Comparison of ENCODE assay signal across 8 mouse cellular contexts in the genomic region with DNA sequence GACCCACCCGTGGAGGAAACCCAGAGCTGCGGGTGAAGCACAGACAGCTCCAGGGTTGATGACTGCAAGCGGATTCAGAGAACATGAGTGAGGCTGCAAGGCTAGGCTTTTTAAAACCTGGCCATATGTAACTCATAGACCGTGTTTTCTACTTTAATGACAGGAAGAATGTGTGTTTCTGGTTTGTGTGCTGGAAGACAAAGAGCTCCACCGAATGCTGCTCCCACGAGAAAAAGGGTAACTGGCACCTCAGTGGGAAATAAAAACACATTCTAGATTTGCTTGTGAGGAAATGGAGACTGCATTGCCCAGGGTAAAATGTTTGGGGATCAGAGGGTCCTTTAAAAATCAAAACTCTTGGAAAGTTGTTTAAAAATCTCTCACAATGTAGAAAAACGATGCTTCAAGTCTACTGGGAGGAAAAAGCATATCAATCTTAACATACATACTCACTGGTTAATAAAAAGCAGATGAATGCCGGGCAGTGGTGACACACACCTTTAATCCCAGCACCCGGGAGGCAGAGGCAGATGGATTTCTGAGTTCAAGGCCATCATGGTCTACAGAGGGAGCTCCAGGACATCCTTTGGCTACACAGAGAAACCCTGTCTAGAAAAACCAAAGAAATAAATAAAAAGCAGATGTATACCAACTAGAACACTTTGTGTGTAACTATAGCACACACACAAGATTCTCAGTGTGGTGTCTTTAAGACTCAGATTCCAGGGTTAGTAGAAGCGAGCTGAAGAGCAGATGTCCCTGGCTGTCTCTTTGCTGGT. TPM values are rescaled to one million over a fixed set of nuclear protein-coding genes. Genes with fewer than 3 reads are reported as not detected.
DNase-seq lines count a peak whose midpoint lies in the region; ATAC-seq and TF ChIP-seq lines count a peak whose summit lies in the region.

No protein-coding gene starts in this region.

- TF ChIP-seq POLR2A in lung, adult 2 months (IDR thresholded peaks at IDR 0.05; ENCODE audit: borderline replicate concordance, extremely low read depth, low read depth, low read length), result no peak

- H3K4me1 ChIP-seq in lung, adult 2 months (ENCODE audit: control insufficient read depth, insufficient read depth, low read length), result peaks cover 2% of the 10 kb centered on the region; the same call in 1 of the 2 replicates
- H3K4me1 ChIP-seq in brown adipose tissue, adult 24 weeks (ENCODE audit: control insufficient read depth, insufficient read depth, insufficient read length, low read length), result 0 out of 2 replicates have a peak, but pooled peaks cover 2% of the 10 kb centered on the region
- H3K4me1 ChIP-seq in hindbrain, embryonic 10.5 days (replicated peaks), result peaks cover 16% of the 10 kb centered on the region
- peaks cover 13% of the 10 kb centered on the region for H3K4me1 ChIP-seq in liver, embryonic 16.5 days (ENCODE audit: control insufficient read depth, low read depth, low read length)

- peak overlapping the region; percentile 80 for H3K9ac ChIP-seq in liver, embryonic 16.5 days (ENCODE audit: low read depth, low read length)

- H3K27ac ChIP-seq in brown adipose tissue, adult 24 weeks (replicated peaks; ENCODE audit: low read depth, low read length), result peak overlapping the region; percentile 84
- H3K27ac ChIP-seq in hindbrain, embryonic 10.5 days, result peak overlapping the region; percentile 92
- H3K27ac ChIP-seq in liver, embryonic 16.5 days (ENCODE audit: low read length), result peak overlapping the region; percentile 67

- no peaks in the 10 kb centered on the region for H3K9me3 ChIP-seq in hindbrain, embryonic 10.5 days
- H3K9me3 ChIP-seq in liver, embryonic 16.5 days (replicated peaks; ENCODE audit: control insufficient read depth, low read length), result no peaks in the 10 kb centered on the region

- no peaks in the 10 kb centered on the region for H3K27me3 ChIP-seq in hindbrain, embryonic 10.5 days (ENCODE audit: insufficient read depth, poor library complexity, severe bottlenecking)
- no peaks in the 10 kb centered on the region for H3K27me3 ChIP-seq in liver, embryonic 16.5 days (ENCODE audit: control insufficient read depth, insufficient read depth, low read depth, low read length)

- no peak for ATAC-seq in liver, embryonic 16.5 days (ENCODE audit: low read depth)

- H3K36me3 ChIP-seq in hindbrain, embryonic 10.5 days, result peaks cover 49% of the 10 kb centered on the region
- H3K36me3 ChIP-seq in liver, embryonic 16.5 days (ENCODE audit: control insufficient read depth, insufficient read depth), result no peaks in the 10 kb centered on the region

- WGBS in lung, adult 2 months, result 8% methylated on average over 10 of the region's 10 CpGs
- 11% methylated on average over 10 of the region's 10 CpGs for WGBS in hindbrain, embryonic 10.5 days
- 6% methylated on average over 10 of the region's 10 CpGs for WGBS in liver, embryonic 16.5 days (ENCODE audit: insufficient replicate concordance)

- H3K4me3 ChIP-seq in lung, adult 2 months (replicated peaks; ENCODE audit: extremely low read depth, low read depth, low read length), result peak overlapping the region; percentile 92
- H3K4me3 ChIP-seq in brown adipose tissue, adult 24 weeks (ENCODE audit: insufficient read depth, low read depth, low read length), result peak overlapping the region; percentile 93
- H3K4me3 ChIP-seq in hindbrain, embryonic 10.5 days, result peak overlapping the region; percentile 84
- peak overlapping the region; percentile 86 for H3K4me3 ChIP-seq in liver, embryonic 16.5 days (ENCODE audit: low read depth, low read length)

- no peak for TF ChIP-seq CTCF in lung, adult 2 months (IDR thresholded peaks at IDR 0.05; ENCODE audit: insufficient read depth, low read length)

- no peak for DNase-seq in lung, adult 2 months
- DNase-seq in lung, postnatal 4 days, result no peak
- DNase-seq in hindbrain, embryonic 10.5 days (ENCODE audit: low spot score), result peak; percentile 13
- DNase-seq in yolk sac, embryonic 10.5 days (ENCODE audit: low spot score), result peak; percentile 36
- DNase-seq in urinary bladder, postnatal 4 days (ENCODE audit: low spot score in 2 of 2), result no peak
- DNase-seq in ovary, postnatal 10 days (ENCODE audit: low spot score), result no peak

- peak overlapping the region; percentile 85 for H3K4me2 ChIP-seq in liver, embryonic 16.5 days (ENCODE audit: low read depth, low read length)

RNA-seq across cellular contexts. Expression of a gene that starts 0.6 kb away (rescaled TPM):
- polyA plus RNA-seq in lung, adult 2 months (2012; rRNA removed), result 8.5 and 11.0 TPM in 2 replicates
- polyA plus RNA-seq in brown adipose tissue, adult 24 weeks (2012; ENCODE audit: insufficient read depth, insufficient read length, missing spikeins), result 43.9 and 45.6 TPM in 2 replicates
- polyA plus RNA-seq in hindbrain, embryonic 10.5 days (2016; fragmentation: Nextera tagmentation; extraction: Ambion mirVana), result 99.0 and 103 TPM in 2 replicates
- polyA plus RNA-seq in liver, embryonic 16.5 days (2015; fragmentation: Nextera tagmentation; extraction: Ambion mirVana), result 33.4 and 34.2 TPM in 2 replicates

Comparison
In these comparisons a context has a peak if more than half of its experiments do, and no peak if none do; other contexts are left out.
1. DNase-seq: peak in hindbrain, embryonic 10.5 days (single experiment) and yolk sac, embryonic 10.5 days (single experiment); none in lung, adult 2 months (single experiment), lung, postnatal 4 days (0 of 2), urinary bladder, postnatal 4 days (0 of 2) and ovary, postnatal 10 days (single experiment).
2. Peak in every context shown above with its lines, with median percentiles within 50 percentile points of each other: H3K4me3 ChIP-seq and H3K27ac ChIP-seq.